Mouse (Mus musculus) ES-CJ7 (cell line): ENCODE measurements around the gene Clec3a.
A peak's percentile ranks its signal among the peaks of the same experiment; 100 is the strongest.

Source experiments
- DNase-seq: peaks from one replicate; pipeline ENCODE4 v3.0.0; 2011; ENCODE audit warnings: low read depth, low spot score

Clec3a gene

GRCm38 (mm10) chr8:114455953-114456352 is 38.1 kb downstream of the Clec3a start:
- peak; percentile 24 for DNase-seq

DNA sequence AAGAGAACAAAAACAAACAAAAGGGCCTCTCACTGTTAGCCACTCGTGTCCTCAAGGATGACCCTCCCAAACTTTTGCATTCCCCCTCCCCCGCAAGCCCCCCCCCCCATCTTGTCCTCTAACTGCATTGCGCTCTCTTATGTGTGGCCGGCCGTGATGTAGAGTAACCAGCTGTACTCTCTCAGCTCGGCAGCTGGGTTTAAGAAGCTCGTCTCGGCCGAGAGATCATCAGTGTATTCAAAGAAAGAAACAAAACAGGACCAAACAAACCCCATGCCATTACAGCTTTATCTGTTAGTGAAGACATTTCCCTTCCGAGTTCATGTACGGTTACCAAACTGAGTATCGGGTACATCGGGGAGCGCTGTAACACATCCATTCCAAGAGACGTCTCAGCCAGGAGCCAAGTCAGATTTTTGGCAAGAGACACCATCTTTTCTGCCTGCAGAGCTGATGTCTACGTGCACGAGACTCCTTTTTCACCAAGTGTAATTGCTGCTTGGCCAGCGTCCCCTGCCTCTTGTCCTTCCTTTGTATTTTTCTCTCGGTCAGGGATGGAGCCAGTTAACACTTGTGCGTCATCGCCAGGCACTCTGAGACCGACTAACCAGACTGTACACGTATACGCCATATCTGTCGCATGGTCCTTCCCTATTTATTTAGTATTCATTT is 40.4 kb downstream of the Clec3a start:
- no peak for DNase-seq

DNA sequence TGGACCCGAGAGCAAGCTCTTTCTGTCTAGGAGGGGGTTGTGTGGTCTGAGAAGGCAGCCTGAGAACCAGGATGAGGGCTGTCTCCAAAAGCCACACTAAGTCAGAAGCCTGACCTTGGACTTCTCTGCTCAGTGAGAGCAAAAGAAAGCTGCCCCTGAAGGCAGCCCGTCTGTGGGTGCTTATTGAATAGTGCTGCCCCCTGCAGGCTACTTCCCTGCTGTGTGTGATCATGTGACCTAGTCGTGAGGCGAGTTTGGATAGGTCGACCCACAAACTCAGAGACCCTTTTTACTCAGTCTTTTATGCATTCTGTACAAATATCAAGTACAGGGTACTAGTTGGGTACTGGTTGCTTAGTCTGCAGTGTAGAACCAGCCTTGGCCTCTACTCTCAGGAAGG is 42.7 kb downstream of the Clec3a start:
- DNase-seq: no peak

- DNase-seq: no peak
Observed at GRCm38 (mm10) chr8:114462591-114462990, 44.7 kb downstream of the Clec3a start.

GRCm38 (mm10) chr8:114463305-114463704 is 45.4 kb downstream of the Clec3a start:
- DNase-seq: no peak

DNA sequence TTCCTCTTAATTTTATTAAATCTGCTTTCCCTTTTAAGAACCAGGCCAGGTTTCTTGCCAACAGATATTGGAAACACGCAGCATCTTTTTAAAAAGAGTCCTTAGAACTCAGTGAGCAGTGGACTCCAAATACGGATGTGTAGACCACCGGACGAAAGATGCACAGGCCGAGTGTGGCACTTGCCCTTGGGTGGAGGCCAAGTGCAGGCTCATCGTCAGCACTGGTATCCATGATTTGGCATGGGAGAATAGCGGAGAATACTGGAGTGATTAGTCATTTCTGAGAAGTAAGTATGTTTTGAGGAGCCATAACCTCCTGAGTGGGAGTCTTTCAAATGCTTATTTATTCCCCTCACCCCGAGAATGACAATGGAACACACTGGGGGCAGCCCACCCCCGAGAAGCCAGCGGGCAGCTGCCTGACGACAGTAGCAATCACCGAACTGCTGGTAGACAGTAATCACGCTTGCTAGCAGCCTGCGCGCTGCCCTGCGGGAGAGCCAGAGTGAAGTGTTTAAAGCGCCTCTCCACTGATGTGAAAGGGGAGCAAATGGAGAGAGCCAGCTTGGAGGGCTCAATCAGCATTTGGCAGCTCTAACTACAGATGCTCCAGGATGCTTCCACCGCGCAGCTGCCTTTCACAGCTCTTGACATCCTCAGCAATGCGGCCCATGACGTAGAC is 50.8 kb downstream of the Clec3a start:
- peak; percentile 17 for DNase-seq

DNA sequence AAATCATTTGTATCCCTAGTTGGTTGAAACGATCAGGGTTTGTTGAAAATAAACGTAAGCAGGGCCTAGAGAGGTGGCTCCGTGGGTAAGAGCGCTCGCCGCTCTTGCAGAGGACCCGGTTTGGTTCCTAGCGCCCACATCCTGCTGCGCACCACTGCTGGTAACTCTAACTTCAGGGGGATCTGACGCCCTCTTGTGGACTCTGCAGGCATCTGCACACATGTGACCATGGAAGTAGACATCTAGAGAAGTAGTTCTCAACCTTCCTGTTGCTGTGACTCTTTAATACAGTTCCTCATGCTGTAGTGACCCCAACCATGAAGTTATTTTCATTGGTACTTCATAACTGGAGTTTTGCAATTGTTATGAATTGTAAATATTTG is 51.3 kb downstream of the Clec3a start:
- DNase-seq: peak; percentile 43

DNA sequence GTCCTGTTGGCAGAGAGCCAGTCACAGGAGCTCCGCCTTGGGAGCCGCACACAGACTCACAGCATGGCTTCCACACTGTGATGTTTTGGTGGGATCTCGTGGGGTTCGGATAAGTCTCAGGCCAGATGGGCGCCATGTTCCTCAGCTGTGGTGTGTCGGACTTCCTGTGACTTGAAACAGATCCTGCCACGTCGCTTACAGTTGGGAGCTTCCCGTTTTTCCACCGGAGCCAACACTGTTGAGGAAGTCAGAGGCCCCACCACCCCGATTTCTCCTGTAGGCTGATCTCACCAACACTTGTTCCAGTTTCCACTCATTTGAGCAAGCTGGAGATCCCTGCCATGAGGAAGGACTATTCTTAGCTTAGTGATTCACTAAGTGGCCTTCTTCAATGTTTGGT is 55.7 kb downstream of the Clec3a start:
- peak; percentile 27 for DNase-seq
